Comparison of ENCODE assay signal across 22 mouse cellular contexts in genomic region chr3:22092784-22093183, GRCm38 (mm10).
"Had no signal": no experiment of that assay in that cellular context is flagged by ENCODE, and none has a peak within 500 bp of the region (broad histone marks: within the 10 kb centered on the region; RNA-seq: fewer than 3 reads in every experiment).

No protein-coding gene starts in this region.

- H3K27me3 ChIP-seq: heart, embryonic 12.5 days; hindbrain, embryonic 12.5 days; limb, embryonic 12.5 days; liver, embryonic 13.5 days; liver, embryonic 15.5 days had no signal

- ATAC-seq: hindbrain, embryonic 16.5 days; inflammation-experienced regulatory T-cells, adult 6 months; intestine, postnatal 0 days had no signal

- H3K9ac ChIP-seq: heart, embryonic 12.5 days; hindbrain, embryonic 12.5 days; hindbrain, embryonic 14.5 days; limb, embryonic 12.5 days; liver, embryonic 13.5 days; liver, embryonic 15.5 days had no signal

- H3K27ac ChIP-seq: hindbrain, embryonic 10.5 days; hindbrain, embryonic 12.5 days; hindbrain, embryonic 14.5 days; layer of hippocampus, adult 2 months; left cerebral cortex, adult 2 months; limb, embryonic 10.5 days; limb, embryonic 12.5 days; liver, embryonic 13.5 days; liver, embryonic 15.5 days had no signal

- H3K9me3 ChIP-seq: heart, embryonic 12.5 days; hindbrain, embryonic 10.5 days; hindbrain, embryonic 12.5 days; limb, embryonic 10.5 days; limb, embryonic 12.5 days; liver, embryonic 13.5 days; liver, embryonic 15.5 days had no signal

- H3K4me3 ChIP-seq: heart, embryonic 12.5 days; hindbrain, embryonic 10.5 days; hindbrain, embryonic 12.5 days; layer of hippocampus, adult 2 months; left cerebral cortex, adult 2 months; limb, embryonic 10.5 days; limb, embryonic 12.5 days; liver, embryonic 13.5 days; liver, embryonic 15.5 days had no signal

- H3K4me2 ChIP-seq: heart, embryonic 12.5 days; hindbrain, embryonic 12.5 days; hindbrain, embryonic 14.5 days; limb, embryonic 12.5 days; liver, embryonic 11.5 days; liver, embryonic 13.5 days; liver, embryonic 15.5 days had no signal

- DNase-seq: gastrocnemius, postnatal 14 days; heart, postnatal 4 days; kidney, adult 18-20 months; kidney, adult 8-10 months; kidney, postnatal 10 days; kidney, postnatal 25 days; kidney, postnatal 4 days; liver; liver, embryonic 13.5 days had no signal

- H3K36me3 ChIP-seq: heart, embryonic 12.5 days; hindbrain, embryonic 12.5 days; liver, embryonic 15.5 days had no signal
